Mouse (Mus musculus) forebrain, embryonic 11.5 days (tissue): ENCODE measurements around the gene Meis2. TPM values are rescaled to one million over a fixed set of nuclear protein-coding genes. Genes with fewer than 3 reads are reported as not detected.

Source experiments
- ATAC-seq: fragments of 200-750 bp; cut with Nextera tagmentation; replicated peaks from 2 replicates; pipeline ENCODE4 v1.8.0; 2017; ENCODE audit warnings: moderate TSS enrichment; ENCODE audit not compliant: low FRiP score
- DNase-seq: peaks from one replicate; pipeline ENCODE4 v3.0.0-alpha.2; 2017; ENCODE audit warnings: low spot score
- H3K27ac ChIP-seq: fragments of 300-500 bp; sonication (generic); 2 replicates; pipeline ENCODE4 v1.5.1; 2014; ENCODE audit warnings: low read depth, low read length
- H3K27me3 ChIP-seq: fragments of 300-500 bp; sonication (generic); 2 replicates; pipeline ENCODE4 v1.6.1; 2014; ENCODE audit warnings: mild to moderate bottlenecking, low read length, mixed read lengths; ENCODE audit not compliant: control insufficient read depth, insufficient read depth
- H3K36me3 ChIP-seq: fragments of 300-500 bp; sonication (generic); 2 replicates; pipeline ENCODE4 v1.6.1; 2014; ENCODE audit warnings: mild to moderate bottlenecking, low read length, moderate library complexity, mixed read lengths; ENCODE audit not compliant: control insufficient read depth, insufficient read depth
- H3K4me1 ChIP-seq: fragments of 300-500 bp; sonication (generic); replicated peaks from 2 replicates; pipeline ENCODE4 v1.6.1; 2014; ENCODE audit warnings: low read length, mixed read lengths; ENCODE audit not compliant: control insufficient read depth, insufficient read depth
- H3K4me2 ChIP-seq: fragments of 300-500 bp; sonication (generic); 2 replicates; pipeline ENCODE4 v1.6.1; 2014; ENCODE audit warnings: low read depth, mild to moderate bottlenecking, low read length, moderate library complexity, mixed read lengths; ENCODE audit not compliant: severe bottlenecking
- H3K4me3 ChIP-seq: fragments of 300-500 bp; sonication (generic); 2 replicates; pipeline ENCODE4 v1.5.1; 2014; ENCODE audit warnings: low read depth, low read length
- H3K9ac ChIP-seq: fragments of 300-500 bp; sonication (generic); 2 replicates; pipeline ENCODE4 v1.6.1; 2014; ENCODE audit warnings: low read length
- H3K9me3 ChIP-seq: fragments of 300-500 bp; sonication (generic); 2 replicates; pipeline ENCODE4 v1.6.1; 2016; ENCODE audit warnings: low read length, mixed read lengths; ENCODE audit not compliant: control insufficient read depth
- WGBS: fragments of 180-500 bp; shearing (Covaris S2); extraction: QIAGEN DNeasy Blood & Tissue Kit; methylation state at CpG from one replicate; pipeline ENCODE4 v1.1.7; 2014; 5-methylcytosine and 5-hydroxymethylcytosine counted together
- polyA plus RNA-seq: library from polyadenylated mRNA; unstranded; fragments of >200 nt; fragmentation: Nextera tagmentation; extraction: Ambion mirVana; gene quantifications from 2 replicates; pipeline ENCODE4 v1.2.1, GENCODE M21; 2014

Gene Meis2
- polyA plus RNA-seq, 1 experiment from 2014 or later: 77.2 TPM

- Histone ChIP-seq H3K4me3 (peak overlapping the region; percentile 75), H3K4me2 (peak overlapping the region; percentile 82), H3K27me3 (peaks cover 2% of the 10 kb centered on the region; the same call in 1 of the 2 replicates), H3K4me1 (peaks cover 8% of the 10 kb centered on the region), H3K27ac (peak overlapping the region; percentile 96), H3K9me3 (no peaks in the 10 kb centered on the region), H3K9ac (peak overlapping the region; percentile 97), H3K36me3 (no peaks in the 10 kb centered on the region)
- 2% methylated on average over 21 of the region's 21 CpGs for WGBS
- DNase-seq (peak; percentile 65), ATAC-seq (no peak)
Observed at GRCm38 (mm10) chr2:116060701-116061400, 4.8 kb downstream of the Meis2 start.

GRCm38 (mm10) chr2:116060210-116060609 lies 5.4 kb downstream of the Meis2 start:
- DNase-seq (peak; percentile 66), ATAC-seq (no peak)
- Histone ChIP-seq H3K27ac (peak overlapping the region; percentile 96), H3K4me3 (peak overlapping the region; percentile 75), H3K36me3 (no peaks in the 10 kb centered on the region), H3K9me3 (no peaks in the 10 kb centered on the region), H3K4me2 (peak overlapping the region; percentile 82), H3K27me3 (peaks cover 2% of the 10 kb centered on the region; the same call in 1 of the 2 replicates), H3K4me1 (peaks cover 8% of the 10 kb centered on the region), H3K9ac (peak overlapping the region; percentile 97)
- 3% methylated on average over 19 of the region's 19 CpGs for WGBS

GRCm38 (mm10) chr2:116059661-116060060 lies 6.0 kb downstream of the Meis2 start:
- Histone ChIP-seq H3K4me2 (peak overlapping the region; percentile 82), H3K4me1 (peaks cover 8% of the 10 kb centered on the region), H3K9me3 (no peaks in the 10 kb centered on the region), H3K4me3 (peak overlapping the region; percentile 75), H3K36me3 (no peaks in the 10 kb centered on the region), H3K9ac (peak overlapping the region; percentile 97; the same call in 1 of the 2 replicates), H3K27me3 (peaks cover 2% of the 10 kb centered on the region; the same call in 1 of the 2 replicates), H3K27ac (no peak overlapping the region)
- ATAC-seq (no peak), DNase-seq (no peak)
- WGBS: 44% methylated on average over 1 of the region's 1 CpGs

GRCm38 (mm10) chr2:116059066-116059465 lies 6.6 kb downstream of the Meis2 start:
- H3K27ac ChIP-seq: no peak overlapping the region
- no peak for ATAC-seq
- H3K9me3 ChIP-seq: no peaks in the 10 kb centered on the region
- no peaks in the 10 kb centered on the region for H3K36me3 ChIP-seq
- peaks cover 2% of the 10 kb centered on the region; the same call in 1 of the 2 replicates for H3K27me3 ChIP-seq
- H3K4me3 ChIP-seq: peak overlapping the region; percentile 75; the same call in 1 of the 2 replicates
- H3K4me1 ChIP-seq: peaks cover 8% of the 10 kb centered on the region
- H3K9ac ChIP-seq: no peak overlapping the region; the same call in 1 of the 2 replicates
- H3K4me2 ChIP-seq: peak overlapping the region; percentile 18; the same call in 1 of the 2 replicates
- DNase-seq: no peak
- 17% methylated on average over 3 of the region's 3 CpGs for WGBS

- Histone ChIP-seq H3K4me1 (peaks cover 8% of the 10 kb centered on the region), H3K27me3 (peaks cover 2% of the 10 kb centered on the region; the same call in 1 of the 2 replicates), H3K9me3 (no peaks in the 10 kb centered on the region), H3K4me3 (0 out of 2 replicates have a peak overlapping the region, but pooled peaks have one; percentile 3), H3K9ac (no peak overlapping the region), H3K36me3 (no peaks in the 10 kb centered on the region), H3K27ac (no peak overlapping the region), H3K4me2 (peak overlapping the region; percentile 8; the same call in 1 of the 2 replicates)
- ATAC-seq (no peak), DNase-seq (no peak)
- WGBS: 67% methylated on average over 9 of the region's 9 CpGs
Observed at GRCm38 (mm10) chr2:116058511-116058910, 7.1 kb downstream of the Meis2 start.

GRCm38 (mm10) chr2:116056826-116057225 lies 8.8 kb downstream of the Meis2 start:
- Histone ChIP-seq H3K4me2 (peak overlapping the region; percentile 16; the same call in 1 of the 2 replicates), H3K27ac (no peak overlapping the region), H3K36me3 (no peaks in the 10 kb centered on the region), H3K4me1 (peaks cover 16% of the 10 kb centered on the region), H3K9me3 (no peaks in the 10 kb centered on the region), H3K9ac (no peak overlapping the region), H3K27me3 (peaks cover 2% of the 10 kb centered on the region; the same call in 1 of the 2 replicates), H3K4me3 (0 out of 2 replicates have a peak overlapping the region, but pooled peaks have one; percentile 9)
- ATAC-seq (no peak), DNase-seq (no peak)
- 83% methylated on average over 7 of the region's 7 CpGs for WGBS

GRCm38 (mm10) chr2:116055686-116056620 lies 9.7 kb downstream of the Meis2 start:
- no peak for ATAC-seq
- peak overlapping the region; percentile 16 for H3K4me2 ChIP-seq
- peaks cover 16% of the 10 kb centered on the region for H3K4me1 ChIP-seq
- H3K4me3 ChIP-seq: peak overlapping the region; percentile 9
- H3K36me3 ChIP-seq: no peaks in the 10 kb centered on the region
- WGBS: 58% methylated on average over 13 of the region's 13 CpGs
- no peak for DNase-seq
- H3K9me3 ChIP-seq: no peaks in the 10 kb centered on the region
- H3K27ac ChIP-seq: no peak overlapping the region
- H3K9ac ChIP-seq: peak overlapping the region; percentile 24; the same call in 1 of the 2 replicates
- H3K27me3 ChIP-seq: peaks cover 2% of the 10 kb centered on the region; the same call in 1 of the 2 replicates

- peaks cover under 1% of the 10 kb centered on the region; the same call in 1 of the 2 replicates for H3K36me3 ChIP-seq
- no peak overlapping the region for H3K27ac ChIP-seq
- H3K9ac ChIP-seq: no peak overlapping the region
- WGBS: 77% methylated on average over 5 of the region's 5 CpGs
- DNase-seq (no peak), ATAC-seq (no peak)
- peaks cover 10% of the 10 kb centered on the region; the same call in 1 of the 2 replicates for H3K4me1 ChIP-seq
- no peak overlapping the region for H3K4me3 ChIP-seq
- no peak overlapping the region for H3K4me2 ChIP-seq
- H3K9me3 ChIP-seq: no peaks in the 10 kb centered on the region
- H3K27me3 ChIP-seq: peaks cover 1% of the 10 kb centered on the region; the same call in 1 of the 2 replicates
Observed at GRCm38 (mm10) chr2:116053931-116054330, 11.7 kb downstream of the Meis2 start.
